In genomic region chr6:143114556-143114955, GRCm38 (mm10) we compare ENCODE assay signal across 8 mouse cellular contexts. TPM values are rescaled to one million over a fixed set of nuclear protein-coding genes. Genes with fewer than 3 reads are reported as not detected.
DNase-seq lines count a peak whose midpoint lies in the region; ATAC-seq and TF ChIP-seq lines count a peak whose summit lies in the region.

No protein-coding gene starts in this region.

- H3K36me3 ChIP-seq in intestine, postnatal 0 days (ENCODE audit: control insufficient read depth, insufficient read depth): no peaks in the 10 kb centered on the region
- no peaks in the 10 kb centered on the region for H3K36me3 ChIP-seq in lung, embryonic 15.5 days
- H3K36me3 ChIP-seq in stomach, postnatal 0 days (ENCODE audit: control insufficient read depth, insufficient read depth, low read length): no peaks in the 10 kb centered on the region
- no peaks in the 10 kb centered on the region for H3K36me3 ChIP-seq in forebrain, embryonic 11.5 days (ENCODE audit: control insufficient read depth, insufficient read depth, low read length)

- no peak for TF ChIP-seq CTCF in brain, embryonic 14.5 days (IDR thresholded peaks at IDR 0.05; ENCODE audit: borderline replicate concordance, extremely low read depth, insufficient read depth, insufficient read length)
- TF ChIP-seq CTCF in intestine, postnatal 0 days (IDR thresholded peaks at IDR 0.05; ENCODE audit: low read depth): peak; percentile 72
- peak; percentile 63 for TF ChIP-seq CTCF in stomach, postnatal 0 days (IDR thresholded peaks at IDR 0.05; ENCODE audit: low read depth)

- H3K4me3 ChIP-seq in intestine, postnatal 0 days (ENCODE audit: low read depth, low read length): no peak overlapping the region
- H3K4me3 ChIP-seq in lung, embryonic 15.5 days: no peak overlapping the region
- no peak overlapping the region for H3K4me3 ChIP-seq in stomach, postnatal 0 days (ENCODE audit: low read depth, low read length)
- H3K4me3 ChIP-seq in forebrain, embryonic 11.5 days (ENCODE audit: low read depth, low read length): no peak overlapping the region

- no peak overlapping the region for H3K9ac ChIP-seq in intestine, postnatal 0 days (ENCODE audit: low read depth, low read length)
- no peak overlapping the region for H3K9ac ChIP-seq in lung, embryonic 15.5 days
- H3K9ac ChIP-seq in stomach, postnatal 0 days (ENCODE audit: low read length): no peak overlapping the region
- no peak overlapping the region for H3K9ac ChIP-seq in forebrain, embryonic 11.5 days (ENCODE audit: low read length)

- no peaks in the 10 kb centered on the region for H3K4me1 ChIP-seq in intestine, postnatal 0 days (replicated peaks; ENCODE audit: control insufficient read depth, insufficient read depth, low read length)
- no peaks in the 10 kb centered on the region for H3K4me1 ChIP-seq in lung, embryonic 15.5 days
- H3K4me1 ChIP-seq in stomach, postnatal 0 days (replicated peaks; ENCODE audit: control insufficient read depth, insufficient read depth): no peaks in the 10 kb centered on the region
- H3K4me1 ChIP-seq in forebrain, embryonic 11.5 days (replicated peaks; ENCODE audit: control insufficient read depth, insufficient read depth, low read length): no peaks in the 10 kb centered on the region

- peak; percentile 71 for ATAC-seq in intestine, postnatal 0 days
- peak; percentile 69; the same call in 1 of the 2 replicates for ATAC-seq in lung, embryonic 15.5 days (ENCODE audit: borderline replicate concordance, extremely low read depth, low FRiP score, low TSS enrichment)
- peak; percentile 64 for ATAC-seq in stomach, postnatal 0 days (ENCODE audit: low FRiP score, low TSS enrichment)
- ATAC-seq in forebrain, embryonic 11.5 days (replicated peaks; ENCODE audit: low FRiP score): no peak

- H3K27me3 ChIP-seq in intestine, postnatal 0 days (replicated peaks; ENCODE audit: control insufficient read depth, insufficient read depth, low read length): no peaks in the 10 kb centered on the region
- no peaks in the 10 kb centered on the region for H3K27me3 ChIP-seq in lung, embryonic 15.5 days
- H3K27me3 ChIP-seq in stomach, postnatal 0 days (ENCODE audit: control insufficient read depth, insufficient read depth, low read length): no peaks in the 10 kb centered on the region
- no peaks in the 10 kb centered on the region for H3K27me3 ChIP-seq in forebrain, embryonic 11.5 days (ENCODE audit: control insufficient read depth, insufficient read depth, low read length)

- no peak for TF ChIP-seq EP300 in stomach, postnatal 0 days (optimal IDR thresholded peaks at IDR 0.05)

- TF ChIP-seq POLR2A in brain, embryonic 14.5 days (IDR thresholded peaks at IDR 0.05; ENCODE audit: borderline replicate concordance, extremely low read depth, insufficient read depth, insufficient read length, poor library complexity, severe bottlenecking): no peak

- H3K4me2 ChIP-seq in intestine, postnatal 0 days (replicated peaks; ENCODE audit: low read depth): no peak overlapping the region
- H3K4me2 ChIP-seq in lung, embryonic 15.5 days: no peak overlapping the region
- H3K4me2 ChIP-seq in stomach, postnatal 0 days (replicated peaks; ENCODE audit: low read depth): no peak overlapping the region
- H3K4me2 ChIP-seq in forebrain, embryonic 11.5 days (ENCODE audit: low read depth, low read length, severe bottlenecking): no peak overlapping the region

- peak overlapping the region; percentile 82 for H3K27ac ChIP-seq in intestine, postnatal 0 days (ENCODE audit: low read depth, low read length)
- peak overlapping the region; percentile 59 for H3K27ac ChIP-seq in lung, embryonic 15.5 days
- no peak overlapping the region for H3K27ac ChIP-seq in stomach, postnatal 0 days (replicated peaks)
- H3K27ac ChIP-seq in forebrain, embryonic 11.5 days (ENCODE audit: low read depth, low read length): no peak overlapping the region

- WGBS in intestine, postnatal 0 days: 11% methylated on average over 2 of the region's 2 CpGs
- 3% methylated on average over 2 of the region's 2 CpGs for WGBS in lung, embryonic 15.5 days
- WGBS in stomach, postnatal 0 days: 20% methylated on average over 2 of the region's 2 CpGs
- 10% methylated on average over 2 of the region's 2 CpGs for WGBS in forebrain, embryonic 11.5 days

- no peaks in the 10 kb centered on the region for H3K9me3 ChIP-seq in intestine, postnatal 0 days (ENCODE audit: control insufficient read depth)
- H3K9me3 ChIP-seq in lung, embryonic 15.5 days: no peaks in the 10 kb centered on the region
- no peaks in the 10 kb centered on the region for H3K9me3 ChIP-seq in stomach, postnatal 0 days (ENCODE audit: control insufficient read depth, low read length)
- H3K9me3 ChIP-seq in forebrain, embryonic 11.5 days (ENCODE audit: control insufficient read depth, low read length): no peaks in the 10 kb centered on the region

- DNase-seq in layer of hippocampus, adult 9-11 months: peak; percentile 35
- no peak for DNase-seq in layer of hippocampus, adult 18-20 months (ENCODE audit: low spot score in 2 of 2)
- peak; percentile 26 for DNase-seq in brain, embryonic 14.5 days (ENCODE audit: low read depth)
- DNase-seq in stomach, postnatal 0 days (ENCODE audit: low spot score): peak; percentile 28
- DNase-seq in forebrain, embryonic 11.5 days (ENCODE audit: low spot score): no peak
- no peak for DNase-seq in layer of hippocampus, postnatal 25 days (ENCODE audit: extremely low spot score in 1 of 2, low spot score in 1 of 2)

RNA-seq across cellular contexts. Expression of gene C2cd5, which starts 14.6 kb away (rescaled TPM):
- 10 to 100 TPM; 85.2 to 88.4 TPM for total RNA-seq in layer of hippocampus, adult 18-20 months (2021)
- polyA plus RNA-seq in brain, embryonic 14.5 days (2012; rRNA removed): 77.8 and 93.5 TPM in 2 replicates
- 10.2 and 10.4 TPM in 2 replicates for polyA plus RNA-seq in intestine, postnatal 0 days (2015; fragmentation: Nextera tagmentation; extraction: Ambion mirVana)
- polyA plus RNA-seq in lung, embryonic 15.5 days (2015; fragmentation: Nextera tagmentation; extraction: Ambion mirVana): 21.2 and 25.2 TPM in 2 replicates
- polyA plus RNA-seq in stomach, postnatal 0 days (2015; fragmentation: Nextera tagmentation; extraction: Ambion mirVana): 7.7 and 8.3 TPM in 2 replicates
- polyA plus RNA-seq in forebrain, embryonic 11.5 days (2014; fragmentation: Nextera tagmentation; extraction: Ambion mirVana): 34.4 and 37.5 TPM in 2 replicates
- 10 to 100 TPM; 76.5 to 92.8 TPM for total RNA-seq in layer of hippocampus, postnatal 25 days (2021)

RNA-seq across cellular contexts. Expression of gene Etnk1, which starts 52.5 kb away (rescaled TPM):
- total RNA-seq in layer of hippocampus, adult 18-20 months (2021): 100 to 1,000 TPM; 170 to 175 TPM
- polyA plus RNA-seq in brain, embryonic 14.5 days (2012; rRNA removed): 102 and 103 TPM in 2 replicates
- polyA plus RNA-seq in intestine, postnatal 0 days (2015; fragmentation: Nextera tagmentation; extraction: Ambion mirVana): 14.5 and 16.4 TPM in 2 replicates
- 15.8 and 16.1 TPM in 2 replicates for polyA plus RNA-seq in lung, embryonic 15.5 days (2015; fragmentation: Nextera tagmentation; extraction: Ambion mirVana)
- 10.7 and 11.0 TPM in 2 replicates for polyA plus RNA-seq in stomach, postnatal 0 days (2015; fragmentation: Nextera tagmentation; extraction: Ambion mirVana)
- 28.8 and 32.1 TPM in 2 replicates for polyA plus RNA-seq in forebrain, embryonic 11.5 days (2014; fragmentation: Nextera tagmentation; extraction: Ambion mirVana)
- 100 to 1,000 TPM; 157 to 170 TPM for total RNA-seq in layer of hippocampus, postnatal 25 days (2021)

Comparison
In these comparisons a context has a peak if more than half of its experiments do, and no peak if none do; other contexts are left out.
1. DNase-seq: peak in layer of hippocampus, adult 9-11 months (single experiment), brain, embryonic 14.5 days (single experiment) and stomach, postnatal 0 days (single experiment); none in layer of hippocampus, adult 18-20 months (0 of 2), forebrain, embryonic 11.5 days (single experiment) and layer of hippocampus, postnatal 25 days (0 of 2).
2. H3K27ac ChIP-seq: peak in intestine, postnatal 0 days (single experiment) and lung, embryonic 15.5 days (single experiment); none in stomach, postnatal 0 days (single experiment) and forebrain, embryonic 11.5 days (single experiment).